Comparison of ENCODE assay signal across 9 mouse cellular contexts in the genomic region with DNA sequence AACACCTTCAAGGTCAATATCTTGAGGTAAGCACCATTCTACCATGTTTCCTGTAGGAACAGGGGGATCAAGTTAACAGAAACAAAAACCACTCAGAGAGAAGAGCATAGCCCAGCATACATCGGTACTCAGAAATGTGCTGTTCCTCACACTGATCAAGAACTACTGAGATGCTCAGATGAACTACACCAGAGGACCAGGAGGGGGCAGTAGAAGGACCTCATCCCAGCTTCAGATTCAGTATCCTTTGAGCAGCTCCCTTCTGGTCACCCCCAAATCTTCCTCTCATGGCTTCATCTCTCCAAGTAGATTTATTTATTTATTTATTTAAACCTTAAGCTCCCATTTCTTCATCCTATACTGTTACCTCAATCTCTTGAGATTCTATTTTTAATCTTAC. TPM values are rescaled to one million over a fixed set of nuclear protein-coding genes. Genes with fewer than 3 reads are reported as not detected.
DNase-seq lines count a peak whose midpoint lies in the region; ATAC-seq and TF ChIP-seq lines count a peak whose summit lies in the region.
"Had no signal": no experiment of that assay in that cellular context is flagged by ENCODE, and none has a peak within 500 bp of the region (broad histone marks: within the 10 kb centered on the region; RNA-seq: fewer than 3 reads in every experiment).

No protein-coding gene starts in this region.

- peak; percentile 60 for DNase-seq in hindbrain, embryonic 11.5 days (ENCODE audit: low spot score)
- DNase-seq in CD4-positive helper T cell, adult 2 months (ENCODE audit: low read depth, low spot score) = peak; percentile 63
- DNase-seq in Patski (ENCODE audit: low read depth, low spot score) = no peak
- peak; percentile 70 for DNase-seq in embryo, embryonic 10.5 days (ENCODE audit: low spot score)
- peak; percentile 50 for DNase-seq in kidney, postnatal 10 days
- DNase-seq in neural tube, embryonic 11.5 days (ENCODE audit: low spot score) = peak; percentile 31
- no peak for DNase-seq in right cerebral cortex, postnatal 10 days (ENCODE audit: low spot score in 2 of 2)

- H3K4me3 ChIP-seq in hindbrain, embryonic 11.5 days (ENCODE audit: low read depth, low read length) = no peak overlapping the region
- no peak overlapping the region for H3K4me3 ChIP-seq in hindbrain, embryonic 12.5 days
- no peak overlapping the region for H3K4me3 ChIP-seq in neural tube, embryonic 11.5 days (ENCODE audit: low read depth, low read length)
- H3K4me3 ChIP-seq: embryonic facial prominence, embryonic 12.5 days had no signal

- no peak for ATAC-seq in hindbrain, embryonic 11.5 days (ENCODE audit: low FRiP score)
- no peak for ATAC-seq in hindbrain, embryonic 12.5 days (ENCODE audit: low FRiP score)
- ATAC-seq in Patski = no peak
- no peak for ATAC-seq in neural tube, embryonic 11.5 days (ENCODE audit: insufficient read depth, low FRiP score, low TSS enrichment)

- no peaks in the 10 kb centered on the region for H3K4me1 ChIP-seq in hindbrain, embryonic 11.5 days (replicated peaks; ENCODE audit: control insufficient read depth, insufficient read depth, low read length)
- H3K4me1 ChIP-seq in hindbrain, embryonic 12.5 days = no peaks in the 10 kb centered on the region
- no peaks in the 10 kb centered on the region for H3K4me1 ChIP-seq in neural tube, embryonic 11.5 days (ENCODE audit: control insufficient read depth, insufficient read depth, low read length)
- H3K4me1 ChIP-seq: embryonic facial prominence, embryonic 12.5 days had no signal

- CTCF ChIA-PET in Patski (lab: Charles Lee) = interaction anchor here (0.9 to 2.6 kb wide), 10 partner anchors 8 to 266 kb away, joined by 3 to 21 read pairs (median 4); partner anchors contain the start of gene E330009J07Rik

- TF ChIP-seq CTCF in Patski (IDR thresholded peaks at IDR 0.05) = peak; percentile 75

- no peak overlapping the region for H3K4me2 ChIP-seq in hindbrain, embryonic 11.5 days (replicated peaks; ENCODE audit: low read depth, low read length)
- H3K4me2 ChIP-seq in hindbrain, embryonic 12.5 days (replicated peaks) = no peak overlapping the region
- H3K4me2 ChIP-seq in neural tube, embryonic 11.5 days (ENCODE audit: low read depth) = no peak overlapping the region
- H3K4me2 ChIP-seq: embryonic facial prominence, embryonic 12.5 days had no signal

- H3K27ac ChIP-seq in hindbrain, embryonic 11.5 days (ENCODE audit: low read depth, low read length) = no peak overlapping the region
- H3K27ac ChIP-seq in hindbrain, embryonic 12.5 days = no peak overlapping the region
- no peak overlapping the region for H3K27ac ChIP-seq in neural tube, embryonic 11.5 days (ENCODE audit: low read depth, low read length)
- H3K27ac ChIP-seq: embryonic facial prominence, embryonic 12.5 days had no signal

- in situ Hi-C loops in Patski (cut with MboI; ENCODE audit: low pct_unique_long_range_greater_than_20kb) = no loop called here

- no peaks in the 10 kb centered on the region for H3K36me3 ChIP-seq in hindbrain, embryonic 11.5 days (ENCODE audit: control insufficient read depth, insufficient read depth, low read length)
- peaks cover 3% of the 10 kb centered on the region; the same call in 1 of the 2 replicates for H3K36me3 ChIP-seq in hindbrain, embryonic 12.5 days
- H3K36me3 ChIP-seq in neural tube, embryonic 11.5 days (ENCODE audit: control insufficient read depth, insufficient read depth, low read length) = no peaks in the 10 kb centered on the region
- H3K36me3 ChIP-seq: embryonic facial prominence, embryonic 12.5 days had no signal

- no peaks in the 10 kb centered on the region for H3K9me3 ChIP-seq in hindbrain, embryonic 11.5 days (ENCODE audit: control insufficient read depth, low read length)
- no peaks in the 10 kb centered on the region for H3K9me3 ChIP-seq in hindbrain, embryonic 12.5 days (replicated peaks)
- no peaks in the 10 kb centered on the region for H3K9me3 ChIP-seq in neural tube, embryonic 11.5 days (ENCODE audit: control insufficient read depth, low read length)
- H3K9me3 ChIP-seq: embryonic facial prominence, embryonic 12.5 days had no signal

- H3K27me3 ChIP-seq in hindbrain, embryonic 11.5 days (ENCODE audit: control insufficient read depth, insufficient read depth, low read length) = no peaks in the 10 kb centered on the region
- H3K27me3 ChIP-seq in hindbrain, embryonic 12.5 days = no peaks in the 10 kb centered on the region
- H3K27me3 ChIP-seq in Patski = peaks cover 6% of the 10 kb centered on the region
- H3K27me3 ChIP-seq in neural tube, embryonic 11.5 days (ENCODE audit: control insufficient read depth, insufficient read depth, low read length) = no peaks in the 10 kb centered on the region
- H3K27me3 ChIP-seq: embryonic facial prominence, embryonic 12.5 days had no signal

- WGBS in hindbrain, embryonic 11.5 days = 76% methylated on average over 1 of the region's 1 CpGs
- 80% methylated on average over 1 of the region's 1 CpGs for WGBS in hindbrain, embryonic 12.5 days
- 40% methylated on average over 1 of the region's 1 CpGs for WGBS in neural tube, embryonic 11.5 days

- POLR2A ChIA-PET in Patski (lab: Charles Lee) = no interaction called here

- no peak overlapping the region for H3K9ac ChIP-seq in hindbrain, embryonic 11.5 days (ENCODE audit: low read depth, low read length)
- H3K9ac ChIP-seq in hindbrain, embryonic 12.5 days = no peak overlapping the region
- H3K9ac ChIP-seq in neural tube, embryonic 11.5 days (ENCODE audit: low read length) = no peak overlapping the region
- H3K9ac ChIP-seq: embryonic facial prominence, embryonic 12.5 days had no signal

RNA-seq across cellular contexts. Expression of gene E330009J07Rik, which starts 12.2 kb away (rescaled TPM):
- 14.8 and 16.8 TPM in 2 replicates for polyA plus RNA-seq in hindbrain, embryonic 11.5 days (2014; fragmentation: Nextera tagmentation; extraction: Ambion mirVana)
- 18.7 and 19.9 TPM in 2 replicates for polyA plus RNA-seq in hindbrain, embryonic 12.5 days (2016; fragmentation: Nextera tagmentation; extraction: Ambion mirVana)
- polyA plus RNA-seq in Patski (2021) = 4.3 TPM
- polyA plus RNA-seq in neural tube, embryonic 11.5 days (2014; fragmentation: Nextera tagmentation; extraction: Ambion mirVana) = 15.6 and 15.7 TPM in 2 replicates

RNA-seq across cellular contexts. Expression of gene Wee2, which starts 15.1 kb away (rescaled TPM):
- 0.13 and 0.19 TPM in 2 replicates for polyA plus RNA-seq in hindbrain, embryonic 11.5 days (2014; fragmentation: Nextera tagmentation; extraction: Ambion mirVana)
- 0.29 TPM in 1 of 2 replicates, not detected in the other for polyA plus RNA-seq in hindbrain, embryonic 12.5 days (2016; fragmentation: Nextera tagmentation; extraction: Ambion mirVana)
- not detected for polyA plus RNA-seq in Patski (2021)
- 0.08 and 0.16 TPM in 2 replicates for polyA plus RNA-seq in neural tube, embryonic 11.5 days (2014; fragmentation: Nextera tagmentation; extraction: Ambion mirVana)
- polyA plus RNA-seq: embryonic facial prominence, embryonic 12.5 days had no signal

RNA-seq across cellular contexts. Expression of gene Ssbp1, which starts 47.4 kb away (rescaled TPM):
- polyA plus RNA-seq in hindbrain, embryonic 11.5 days (2014; fragmentation: Nextera tagmentation; extraction: Ambion mirVana) = 167 and 171 TPM in 2 replicates
- polyA plus RNA-seq in hindbrain, embryonic 12.5 days (2016; fragmentation: Nextera tagmentation; extraction: Ambion mirVana) = 150 and 156 TPM in 2 replicates
- polyA plus RNA-seq in Patski (2021) = 71.4 TPM
- 149 and 156 TPM in 2 replicates for polyA plus RNA-seq in neural tube, embryonic 11.5 days (2014; fragmentation: Nextera tagmentation; extraction: Ambion mirVana)

Comparison
In these comparisons a context has a peak if more than half of its experiments do, and no peak if none do; other contexts are left out.
1. DNase-seq: peak in hindbrain, embryonic 11.5 days (single experiment), CD4-positive helper T cell, adult 2 months (single experiment), embryo, embryonic 10.5 days (single experiment), kidney, postnatal 10 days (single experiment) and neural tube, embryonic 11.5 days (single experiment); none in Patski (single experiment) and right cerebral cortex, postnatal 10 days (0 of 2).